Mouse (Mus musculus) forebrain, embryonic 14.5 days (tissue): ENCODE results near the gene Plg. TPM values are rescaled to one million over a fixed set of nuclear protein-coding genes. Genes with fewer than 3 reads are reported as not detected.

Source experiments
- ATAC-seq: fragments of 200-750 bp; cut with Nextera tagmentation; 2 replicates; pipeline ENCODE4 v1.8.0; 2017; ENCODE audit warnings: mild to moderate bottlenecking, moderate library complexity
- DNase-seq: peaks from one replicate; pipeline ENCODE4 v3.0.0-alpha.2; 2015; ENCODE audit warnings: low spot score
- H3K27ac ChIP-seq: fragments of 300-500 bp; sonication (generic); 2 replicates; pipeline ENCODE4 v1.5.1; 2014; ENCODE audit warnings: low read depth, mild to moderate bottlenecking, control low read depth, low read length, moderate library complexity
- H3K27me3 ChIP-seq: fragments of 300-500 bp; sonication (generic); replicated peaks from 2 replicates; pipeline ENCODE4 v1.6.1; 2014; ENCODE audit warnings: low read length, control low read depth, mixed read lengths; ENCODE audit not compliant: control insufficient read depth, insufficient read depth
- H3K36me3 ChIP-seq: fragments of 300-500 bp; sonication (generic); 2 replicates; pipeline ENCODE4 v1.6.1; 2014; ENCODE audit warnings: low read length, control low read depth; ENCODE audit not compliant: control insufficient read depth, insufficient read depth
- H3K4me1 ChIP-seq: fragments of 300-500 bp; sonication (generic); 2 replicates; pipeline ENCODE4 v1.6.1; 2014; ENCODE audit warnings: antibody characterized with exemption, low read length, control low read depth; ENCODE audit not compliant: control insufficient read depth, insufficient read depth
- H3K4me2 ChIP-seq: fragments of 300-500 bp; sonication (generic); 2 replicates; pipeline ENCODE4 v1.6.1; 2014; ENCODE audit warnings: mild to moderate bottlenecking, control low read depth, low read length
- H3K4me3 ChIP-seq: fragments of 300-500 bp; sonication (generic); 2 replicates; pipeline ENCODE4 v1.5.1; 2014; ENCODE audit warnings: low read depth, low read length, control low read depth
- H3K9ac ChIP-seq: fragments of 300-500 bp; sonication (generic); 2 replicates; pipeline ENCODE4 v1.6.1; 2014; ENCODE audit warnings: mild to moderate bottlenecking, low read length, control low read depth, moderate library complexity
- H3K9me3 ChIP-seq: fragments of 300-500 bp; sonication (generic); replicated peaks from 2 replicates; pipeline ENCODE4 v1.6.1; 2016; ENCODE audit warnings: low read length, control low read depth, mixed read lengths; ENCODE audit not compliant: control insufficient read depth
- WGBS: fragments of 180-500 bp; shearing (Covaris S2); extraction: QIAGEN DNeasy Blood & Tissue Kit; methylation state at CpG from one replicate; pipeline ENCODE4 v1.1.7; 2014; 5-methylcytosine and 5-hydroxymethylcytosine counted together
- polyA plus RNA-seq: library from polyadenylated mRNA; unstranded; fragments of >200 nt; fragmentation: Nextera tagmentation; extraction: Ambion mirVana; gene quantifications from 2 replicates; pipeline ENCODE4 v1.2.1, GENCODE M21; 2014

Plg gene
- not detected in 2 replicates for polyA plus RNA-seq

DNA sequence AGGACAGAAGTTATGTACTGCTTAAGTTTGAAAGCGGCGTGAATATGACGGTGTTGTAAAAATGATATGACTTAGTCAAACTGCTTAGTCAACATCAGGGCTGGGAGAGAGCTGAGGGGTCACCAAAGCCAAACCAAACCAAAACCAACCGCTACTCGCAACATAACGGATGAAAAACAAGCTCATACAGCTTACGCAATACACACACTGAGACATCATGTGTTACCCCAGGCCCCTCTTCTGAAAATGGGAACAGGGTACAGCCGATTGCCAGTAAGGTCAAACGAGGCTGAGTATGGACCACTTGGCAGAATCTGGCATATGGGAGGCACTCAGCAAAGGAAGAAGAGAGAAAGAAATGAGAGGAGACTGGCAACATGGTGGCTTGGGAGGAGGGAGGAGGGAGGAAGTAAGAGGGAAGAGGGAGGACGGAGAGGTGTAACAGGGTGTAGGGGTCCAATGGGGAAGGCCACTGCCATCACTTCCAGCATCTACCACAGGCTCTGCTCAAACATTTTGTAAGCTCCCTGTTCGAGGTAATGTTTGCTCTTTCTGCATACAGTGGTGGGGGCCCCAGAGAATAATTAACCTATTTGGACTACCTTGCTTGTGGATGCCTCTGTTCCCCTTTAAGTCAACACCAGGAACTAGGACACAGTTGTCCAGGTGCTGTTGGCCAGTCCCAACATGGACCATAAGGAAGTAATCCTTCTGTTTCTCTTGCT is at the start of gene Plg:
Gene Plg, plus strand, starts transcription at position 628 of the 725 bp plus-strand sequence.
- Histone ChIP-seq H3K27ac (no peak within 1 kb of the TSS), H3K36me3 (no peaks in the 10 kb centered on the region), H3K4me1 (no peaks in the 10 kb centered on the region), H3K9ac (no peak within 1 kb of the TSS), H3K27me3 (no peaks in the 10 kb centered on the region), H3K4me3 (no peak within 1 kb of the TSS), H3K9me3 (no peaks in the 10 kb centered on the region), H3K4me2 (no peak within 1 kb of the TSS)
- no peak for DNase-seq
- WGBS = 93% methylated on average over 11 of the region's 11 CpGs
- ATAC-seq = no peak

DNA sequence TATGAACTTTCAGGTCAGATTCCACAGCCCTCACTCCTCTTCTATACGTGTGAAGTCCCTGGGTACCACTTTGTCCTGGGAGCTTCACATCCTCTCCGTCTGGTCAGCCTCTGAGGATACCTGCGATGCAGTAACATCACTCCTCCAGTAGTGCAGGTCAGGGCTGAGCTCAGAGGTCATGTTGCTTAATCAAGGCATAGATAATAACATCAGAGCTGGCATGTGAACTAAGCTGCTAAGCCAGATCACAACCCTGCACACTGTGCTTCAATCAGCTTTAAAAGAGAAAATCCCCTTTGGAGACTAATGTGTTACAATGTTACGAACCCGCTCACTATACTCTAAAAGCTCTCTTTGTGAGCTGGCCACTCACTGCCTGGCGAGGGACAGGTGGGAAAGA is 43.3 kb upstream of the Plg start:
- Histone ChIP-seq H3K4me2 (no peak overlapping the region), H3K27ac (no peak overlapping the region), H3K4me1 (no peaks in the 10 kb centered on the region), H3K36me3 (no peaks in the 10 kb centered on the region), H3K27me3 (no peaks in the 10 kb centered on the region), H3K9me3 (no peaks in the 10 kb centered on the region), H3K4me3 (no peak overlapping the region), H3K9ac (no peak overlapping the region)
- ATAC-seq = no peak
- DNase-seq = no peak
- WGBS = 61% methylated on average over 6 of the region's 6 CpGs

DNA sequence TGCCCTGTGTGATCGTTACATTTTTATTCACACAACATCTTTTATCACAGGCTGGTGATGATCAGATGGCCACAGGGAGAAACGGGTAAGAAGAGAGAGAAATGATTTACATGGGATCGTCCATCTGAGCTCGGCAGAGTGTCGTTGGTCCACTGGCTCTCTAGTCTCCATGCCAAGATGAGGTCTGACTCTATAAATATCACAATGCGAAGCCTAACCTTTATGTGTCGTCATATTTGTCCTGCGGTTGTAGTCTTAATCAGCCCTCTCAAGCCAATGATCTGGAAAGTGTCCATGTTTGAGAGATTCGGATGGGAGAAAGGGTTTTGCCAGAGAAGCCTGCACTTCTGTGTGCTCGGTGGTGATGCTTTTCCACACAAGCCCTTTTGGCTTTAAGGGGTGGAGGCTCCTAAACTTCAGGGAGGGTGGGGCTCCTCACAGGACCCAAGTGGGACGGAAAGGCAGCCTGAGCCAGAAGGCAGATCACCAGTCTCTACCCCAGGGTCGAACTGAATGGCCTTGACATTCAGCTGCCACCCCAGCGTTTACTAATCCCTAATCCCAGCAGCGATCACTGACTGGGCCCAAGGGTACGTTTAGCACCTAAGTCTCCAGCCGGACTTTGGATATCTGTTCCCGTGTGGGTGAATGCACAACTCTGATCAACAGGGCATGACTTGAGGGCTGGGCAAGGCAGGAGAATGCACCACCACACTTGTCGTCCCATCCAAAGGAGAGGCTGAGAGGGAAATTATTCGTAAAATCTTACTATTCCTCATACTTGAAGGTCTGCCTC is 42.1 kb upstream of the Plg start:
- H3K27me3 ChIP-seq = no peaks in the 10 kb centered on the region
- DNase-seq (no peak), ATAC-seq (no peak)
- 88% methylated on average over 19 of the region's 19 CpGs for WGBS
- no peak overlapping the region for H3K4me3 ChIP-seq
- no peak overlapping the region for H3K4me2 ChIP-seq
- H3K36me3 ChIP-seq = no peaks in the 10 kb centered on the region
- H3K27ac ChIP-seq = no peak overlapping the region
- no peaks in the 10 kb centered on the region for H3K9me3 ChIP-seq
- H3K4me1 ChIP-seq = no peaks in the 10 kb centered on the region
- no peak overlapping the region for H3K9ac ChIP-seq

DNA sequence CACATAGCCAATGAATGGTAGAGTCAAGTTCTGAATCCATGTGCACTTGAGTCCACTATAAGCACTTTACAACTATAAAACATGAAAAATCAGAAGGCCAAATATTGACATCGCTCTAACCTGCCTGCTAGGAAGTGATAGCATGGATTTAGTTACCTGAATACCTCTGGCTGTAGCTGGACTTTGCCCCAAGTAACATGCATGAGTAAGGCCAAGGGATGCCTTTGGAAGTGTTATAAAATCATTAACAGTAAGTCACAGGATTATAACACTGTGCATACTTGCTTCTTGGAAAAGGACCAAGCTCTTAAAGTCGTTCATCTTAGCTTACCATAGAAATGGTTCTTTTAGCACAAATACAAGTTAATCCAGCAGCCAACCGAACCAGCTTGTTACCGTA is 41.3 kb upstream of the Plg start:
- Histone ChIP-seq H3K36me3 (no peaks in the 10 kb centered on the region), H3K9ac (no peak overlapping the region), H3K4me2 (no peak overlapping the region), H3K4me3 (no peak overlapping the region), H3K27ac (no peak overlapping the region), H3K27me3 (no peaks in the 10 kb centered on the region), H3K9me3 (no peaks in the 10 kb centered on the region), H3K4me1 (no peaks in the 10 kb centered on the region)
- 82% methylated on average over 4 of the region's 4 CpGs for WGBS
- DNase-seq = no peak
- no peak for ATAC-seq

DNA sequence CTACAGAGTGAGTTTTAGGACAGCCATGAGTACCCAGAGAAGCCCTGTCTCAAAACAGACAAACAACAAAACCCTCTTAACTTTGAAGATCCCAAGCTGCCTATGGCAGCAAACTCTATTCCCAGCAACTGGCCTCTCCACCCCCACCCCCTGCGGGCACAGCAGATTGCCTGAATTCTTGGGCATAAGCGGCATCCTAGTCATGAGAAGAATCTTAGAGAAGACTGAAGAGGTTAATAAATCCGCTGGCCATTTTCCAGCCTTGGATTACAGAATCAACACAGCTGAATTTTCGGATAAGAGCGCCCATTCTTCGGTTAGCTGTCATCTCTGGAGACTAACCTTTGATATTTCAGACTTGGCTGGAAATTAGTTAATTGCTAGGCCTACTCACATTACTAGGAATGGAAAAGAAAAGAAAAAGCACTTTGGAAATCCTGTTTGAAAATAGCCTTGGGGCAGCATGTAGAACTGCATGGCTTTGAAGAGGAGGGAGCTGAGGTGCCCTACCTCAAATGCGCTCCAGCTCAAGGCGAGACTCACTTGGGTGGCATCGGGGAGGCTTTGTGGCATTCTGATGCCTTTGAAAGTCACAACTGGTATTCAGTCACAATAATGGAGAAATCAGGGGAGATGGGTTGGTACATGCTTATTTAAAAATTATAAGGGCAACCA is 34.6 kb upstream of the Plg start:
- H3K4me3 ChIP-seq = no peak overlapping the region
- no peaks in the 10 kb centered on the region for H3K27me3 ChIP-seq
- DNase-seq = peak; percentile 2
- WGBS = 80% methylated on average over 9 of the region's 9 CpGs
- H3K9ac ChIP-seq = no peak overlapping the region
- no peak overlapping the region for H3K4me2 ChIP-seq
- H3K27ac ChIP-seq = no peak overlapping the region
- ATAC-seq = no peak
- H3K4me1 ChIP-seq = no peaks in the 10 kb centered on the region
- H3K9me3 ChIP-seq = no peaks in the 10 kb centered on the region
- H3K36me3 ChIP-seq = no peaks in the 10 kb centered on the region

DNA sequence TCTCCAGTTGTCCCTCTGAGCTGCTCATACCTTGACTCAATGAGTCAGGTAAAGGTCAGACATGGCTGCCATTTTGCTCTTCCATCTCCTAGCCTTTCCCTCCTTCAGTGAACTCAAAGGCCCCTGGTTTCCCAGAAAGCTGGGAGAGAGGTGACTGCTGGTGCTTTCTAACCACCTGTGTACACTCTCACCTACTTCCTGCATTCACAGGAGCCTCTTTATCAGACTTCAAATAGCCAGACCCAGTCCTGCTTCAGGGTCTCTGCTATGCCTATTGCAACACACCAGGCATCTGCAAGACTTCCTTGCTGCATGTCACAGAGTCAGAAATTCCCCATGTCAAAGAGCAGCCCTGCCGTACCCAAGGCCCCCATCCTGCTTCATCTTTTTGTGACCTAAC is 30.9 kb upstream of the Plg start:
- 97% methylated on average over 1 of the region's 1 CpGs for WGBS
- ATAC-seq = no peak
- Histone ChIP-seq H3K4me2 (no peak overlapping the region), H3K9me3 (no peaks in the 10 kb centered on the region), H3K4me1 (no peaks in the 10 kb centered on the region), H3K9ac (no peak overlapping the region), H3K36me3 (no peaks in the 10 kb centered on the region), H3K27ac (no peak overlapping the region), H3K27me3 (no peaks in the 10 kb centered on the region), H3K4me3 (no peak overlapping the region)
- DNase-seq = no peak

DNA sequence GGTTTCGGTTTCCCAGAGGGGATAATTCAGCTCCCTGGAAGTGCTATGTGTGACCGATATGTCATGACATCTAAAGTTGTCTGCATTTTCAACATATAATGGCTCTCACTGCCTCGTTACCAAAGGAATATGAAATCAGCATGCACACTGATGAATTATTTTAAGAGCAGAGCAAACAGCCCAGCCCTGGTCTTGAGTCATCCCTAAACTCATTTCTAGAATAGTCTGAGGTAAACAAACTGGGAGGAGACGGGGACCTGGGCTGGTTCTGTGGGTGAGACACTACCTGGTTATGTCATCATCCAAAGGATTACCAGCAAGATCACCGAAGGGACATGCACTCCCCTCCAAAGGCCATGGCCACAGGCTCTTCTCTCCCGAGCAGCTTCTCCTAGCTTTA is 26.8 kb upstream of the Plg start:
- 84% methylated on average over 6 of the region's 6 CpGs for WGBS
- H3K4me1 ChIP-seq = no peaks in the 10 kb centered on the region

DNA sequence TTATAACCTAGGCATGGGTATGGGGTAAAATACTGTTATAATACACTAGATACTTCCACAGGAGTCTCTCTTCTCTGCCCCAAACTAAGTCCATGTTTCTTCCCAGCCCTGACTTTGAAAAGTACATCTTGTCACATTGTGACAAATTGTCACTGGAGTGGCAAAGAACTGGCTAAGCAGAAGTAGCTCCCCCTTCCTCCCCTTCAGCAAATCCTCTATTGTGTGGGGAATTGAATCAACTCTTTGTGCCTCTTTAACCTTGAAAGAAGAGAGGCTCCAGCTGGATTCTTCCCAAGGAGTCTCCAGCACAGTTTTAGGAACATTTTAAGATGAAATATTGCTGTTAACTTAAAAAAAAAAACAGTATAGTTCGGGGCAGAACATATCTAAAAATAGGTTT is 25.6 kb upstream of the Plg start:
- H3K4me1 ChIP-seq = no peaks in the 10 kb centered on the region
- no peak overlapping the region for H3K4me2 ChIP-seq
- no peaks in the 10 kb centered on the region for H3K9me3 ChIP-seq
- ATAC-seq (no peak), DNase-seq (no peak)
- no peak overlapping the region for H3K9ac ChIP-seq
- WGBS = 64% methylated on average over 1 of the region's 1 CpGs
- no peak overlapping the region for H3K27ac ChIP-seq
- H3K4me3 ChIP-seq = no peak overlapping the region
- H3K27me3 ChIP-seq = no peaks in the 10 kb centered on the region
- H3K36me3 ChIP-seq = no peaks in the 10 kb centered on the region

More for the DNA sequence above, 26.8 kb upstream of the Plg start:
- no peak overlapping the region for H3K4me3 ChIP-seq
- H3K27ac ChIP-seq = no peak overlapping the region
- DNase-seq (no peak), ATAC-seq (no peak)
- H3K9ac ChIP-seq = no peak overlapping the region
- no peak overlapping the region for H3K4me2 ChIP-seq
- H3K27me3 ChIP-seq = no peaks in the 10 kb centered on the region
- no peaks in the 10 kb centered on the region for H3K9me3 ChIP-seq
- no peaks in the 10 kb centered on the region for H3K36me3 ChIP-seq

DNA sequence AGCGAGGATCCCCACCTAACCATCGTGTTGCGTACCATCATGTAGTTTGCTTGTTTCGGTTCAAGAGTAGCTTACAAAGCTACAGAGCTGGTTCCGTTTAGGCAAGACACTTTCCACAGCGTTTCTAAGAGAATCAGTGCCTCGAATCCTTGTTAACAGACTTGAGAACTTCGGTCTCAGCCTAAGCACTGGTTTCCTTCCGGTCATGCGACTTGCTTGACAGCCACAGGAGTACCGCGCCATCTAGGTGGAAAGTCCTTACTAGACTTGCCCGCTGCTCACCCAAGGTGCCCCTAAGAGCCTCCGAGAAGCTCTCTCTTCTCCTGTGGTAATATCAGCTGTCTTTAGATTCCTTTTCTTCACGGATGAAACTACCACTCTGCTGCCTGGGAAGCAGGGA is 18.5 kb upstream of the Plg start:
- H3K4me2 ChIP-seq = no peak overlapping the region
- H3K4me1 ChIP-seq = no peaks in the 10 kb centered on the region
- no peaks in the 10 kb centered on the region for H3K36me3 ChIP-seq
- H3K27me3 ChIP-seq = no peaks in the 10 kb centered on the region
- H3K27ac ChIP-seq = no peak overlapping the region
- DNase-seq (no peak), ATAC-seq (no peak)
- no peak overlapping the region for H3K4me3 ChIP-seq
- 89% methylated on average over 15 of the region's 15 CpGs for WGBS
- H3K9me3 ChIP-seq = no peaks in the 10 kb centered on the region
- no peak overlapping the region for H3K9ac ChIP-seq
